In the genomic region with DNA sequence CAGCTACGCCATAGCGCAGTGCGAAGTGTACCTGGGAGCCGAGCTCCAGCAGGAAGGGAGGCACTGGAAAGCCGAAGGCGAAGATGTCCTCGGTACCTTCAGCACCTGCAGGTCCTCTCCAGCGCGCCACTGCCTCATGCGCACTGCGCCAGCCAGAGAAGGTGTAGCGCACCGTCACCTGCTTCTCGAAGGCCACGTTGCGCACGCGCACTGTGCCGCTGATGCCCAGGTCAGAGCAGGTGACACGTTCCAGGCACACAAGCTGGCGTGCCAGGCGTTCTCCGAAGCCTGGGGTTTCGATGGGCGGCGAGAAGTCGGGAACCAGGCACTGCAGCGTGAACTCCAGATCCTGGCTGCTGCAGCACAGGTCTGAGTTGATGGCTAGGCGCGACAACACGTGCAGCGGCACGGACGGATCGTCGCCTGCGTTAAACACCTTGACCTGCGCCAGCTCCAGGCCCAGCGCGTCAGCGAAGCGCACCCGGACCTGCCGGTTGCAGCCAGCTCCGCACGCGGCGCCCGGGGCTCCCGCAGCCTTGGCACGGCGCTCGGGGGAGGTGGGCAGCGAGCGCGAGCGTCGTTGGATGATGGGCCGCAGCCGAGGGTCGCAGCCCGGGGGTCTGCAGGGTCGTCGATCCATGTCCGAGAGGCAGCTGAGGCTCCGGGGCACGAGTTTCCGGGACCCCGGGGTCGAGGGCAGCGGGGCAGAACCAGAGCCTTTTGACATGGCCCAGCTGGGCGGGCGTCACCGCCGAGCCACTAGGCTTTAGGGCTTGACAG, we compare ENCODE assay signal across 8 mouse cellular contexts. TPM values are rescaled to one million over a fixed set of nuclear protein-coding genes. Genes with fewer than 3 reads are reported as not detected.
DNase-seq lines count a peak whose midpoint lies in the region; ATAC-seq and TF ChIP-seq lines count a peak whose summit lies in the region.

No protein-coding gene starts in this region.

- no peak for ATAC-seq in G1E (ENCODE audit: extremely low read depth, insufficient number of reproducible peaks, low FRiP score, poor library complexity, severe bottlenecking)
- no peak for ATAC-seq in embryonic facial prominence, embryonic 13.5 days (ENCODE audit: insufficient number of reproducible peaks, insufficient read depth, low FRiP score, low TSS enrichment, low read depth)
- peak; percentile 15 for ATAC-seq in neural tube, embryonic 14.5 days (ENCODE audit: low read depth)
- no peak for ATAC-seq in megakaryocyte-erythroid progenitor cell, adult 5-6 weeks (replicated peaks; ENCODE audit: low FRiP score, low TSS enrichment, poor library complexity, severe bottlenecking)

- TF ChIP-seq CTCF in G1E (IDR thresholded peaks at IDR 0.05; ENCODE audit: low read depth, low read length): no peak

- peak overlapping the region; percentile 39; the same call in 1 of the 2 replicates for H3K4me3 ChIP-seq in G1E (ENCODE audit: low read depth, low read length)
- peak overlapping the region; percentile 66 for H3K4me3 ChIP-seq in embryonic facial prominence, embryonic 13.5 days
- peak overlapping the region; percentile 62 for H3K4me3 ChIP-seq in neural tube, embryonic 14.5 days (ENCODE audit: low read depth, low read length)

- 0 out of 2 replicates have a peak overlapping the region, but pooled peaks have one; percentile 51 for H3K27ac ChIP-seq in embryonic facial prominence, embryonic 13.5 days
- peak overlapping the region; percentile 81 for H3K27ac ChIP-seq in neural tube, embryonic 14.5 days (ENCODE audit: low read depth, low read length)

- H3K9me3 ChIP-seq in G1E (replicated peaks): peaks cover 76% of the 10 kb centered on the region
- H3K9me3 ChIP-seq in embryonic facial prominence, embryonic 13.5 days: no peaks in the 10 kb centered on the region
- no peaks in the 10 kb centered on the region for H3K9me3 ChIP-seq in neural tube, embryonic 14.5 days (ENCODE audit: control insufficient read depth, low read length)

- H3K4me2 ChIP-seq in embryonic facial prominence, embryonic 13.5 days: peak overlapping the region; percentile 100
- H3K4me2 ChIP-seq in neural tube, embryonic 14.5 days (ENCODE audit: low read depth, low read length): peak overlapping the region; percentile 100

- H3K4me1 ChIP-seq in G1E (ENCODE audit: insufficient read depth, low read depth, low read length): no peaks in the 10 kb centered on the region
- peaks cover 23% of the 10 kb centered on the region for H3K4me1 ChIP-seq in embryonic facial prominence, embryonic 13.5 days
- H3K4me1 ChIP-seq in neural tube, embryonic 14.5 days (ENCODE audit: control insufficient read depth, insufficient read depth, low read length): peaks cover 19% of the 10 kb centered on the region

- DNase-seq in embryo, embryonic 11 days: peak; percentile 44
- DNase-seq in embryo, embryonic 10.5 days (ENCODE audit: low spot score): no peak
- no peak for DNase-seq in G1E (ENCODE audit: low spot score)
- peak; percentile 69 to 70 for DNase-seq in heart, postnatal 10 days
- peak; percentile 53 to 67 for DNase-seq in left cerebral cortex, postnatal 25 days (ENCODE audit: low spot score in 2 of 2)

- 17% methylated on average over 75 of the region's 75 CpGs for WGBS in embryonic facial prominence, embryonic 13.5 days
- WGBS in neural tube, embryonic 14.5 days: 13% methylated on average over 75 of the region's 75 CpGs

- intact Hi-C loops in heart, postnatal 10 days (cut with DNase I): no loop called here
- intact Hi-C loops in left cerebral cortex, postnatal 25 days (cut with DNase I): no loop called here

- H3K27me3 ChIP-seq in G1E (ENCODE audit: insufficient read depth, low read length): no peaks in the 10 kb centered on the region; the same call in 1 of the 2 replicates
- peaks cover 22% of the 10 kb centered on the region for H3K27me3 ChIP-seq in embryonic facial prominence, embryonic 13.5 days
- H3K27me3 ChIP-seq in neural tube, embryonic 14.5 days (ENCODE audit: control insufficient read depth, insufficient read depth, low read length): peaks cover 5% of the 10 kb centered on the region

- peak overlapping the region; percentile 75 for H3K9ac ChIP-seq in embryonic facial prominence, embryonic 13.5 days
- peak overlapping the region; percentile 74 for H3K9ac ChIP-seq in neural tube, embryonic 14.5 days (replicated peaks; ENCODE audit: low read depth, low read length)

- H3K36me3 ChIP-seq in G1E (replicated peaks): no peaks in the 10 kb centered on the region
- H3K36me3 ChIP-seq in embryonic facial prominence, embryonic 13.5 days: peaks cover 6% of the 10 kb centered on the region
- no peaks in the 10 kb centered on the region for H3K36me3 ChIP-seq in neural tube, embryonic 14.5 days (ENCODE audit: control insufficient read depth, insufficient read depth, low read length)

RNA-seq across cellular contexts. Expression of a gene that starts 0.6 kb away (rescaled TPM):
- total RNA-seq in G1E (2014; fragmentation: Nextera tagmentation) (not detected in 2 replicates), G1E (2017) (0.05 TPM in 1 of 2 replicates, not detected in the other)
- polyA plus RNA-seq in G1E (2012): not detected in 2 replicates
- 2.1 and 2.9 TPM in 2 replicates for polyA plus RNA-seq in embryonic facial prominence, embryonic 13.5 days (2015; fragmentation: Nextera tagmentation; extraction: Ambion mirVana)
- total RNA-seq in heart, postnatal 10 days (2021): 10 to 100 TPM; 24.1 to 29.6 TPM
- total RNA-seq in left cerebral cortex, postnatal 25 days (2021): 1 to 10 TPM; 9.8 to 10.0 TPM
- 4.3 and 6.3 TPM in 2 replicates for polyA plus RNA-seq in neural tube, embryonic 14.5 days (2014; fragmentation: Nextera tagmentation; extraction: Ambion mirVana)
- total RNA-seq in megakaryocyte-erythroid progenitor cell, adult 5-6 weeks (2014; fragmentation: Nextera tagmentation): 0.49 TPM in 1 of 2 replicates, not detected in the other
- 0.14 and 1.8 TPM in 2 replicates for total RNA-seq in megakaryocyte-erythroid progenitor cell, adult 5-6 weeks (2017)

RNA-seq across cellular contexts. Expression of a gene that starts 0.7 kb away (rescaled TPM):
- total RNA-seq in G1E (2014; fragmentation: Nextera tagmentation) (not detected in 2 replicates), G1E (2017) (0.05 and 0.06 TPM in 2 replicates)
- 0.01 TPM in 1 of 2 replicates, not detected in the other for polyA plus RNA-seq in G1E (2012)
- 3.1 and 4.0 TPM in 2 replicates for polyA plus RNA-seq in embryonic facial prominence, embryonic 13.5 days (2015; fragmentation: Nextera tagmentation; extraction: Ambion mirVana)
- 10 to 100 TPM; 12.9 to 17.4 TPM for total RNA-seq in heart, postnatal 10 days (2021)
- 10 to 100 TPM; 51.1 to 54.2 TPM for total RNA-seq in left cerebral cortex, postnatal 25 days (2021)
- 14.3 and 14.8 TPM in 2 replicates for polyA plus RNA-seq in neural tube, embryonic 14.5 days (2014; fragmentation: Nextera tagmentation; extraction: Ambion mirVana)
- 0.35 and 0.40 TPM in 2 replicates for total RNA-seq in megakaryocyte-erythroid progenitor cell, adult 5-6 weeks (2014; fragmentation: Nextera tagmentation)
- 0.91 and 1.6 TPM in 2 replicates for total RNA-seq in megakaryocyte-erythroid progenitor cell, adult 5-6 weeks (2017)

RNA-seq across cellular contexts. Expression of a gene that starts 6.2 kb away (rescaled TPM):
- total RNA-seq in G1E (2014; fragmentation: Nextera tagmentation) (not detected in 2 replicates), G1E (2017) (not detected in 2 replicates)
- polyA plus RNA-seq in G1E (2012): not detected in 2 replicates
- 0.06 and 0.10 TPM in 2 replicates for polyA plus RNA-seq in embryonic facial prominence, embryonic 13.5 days (2015; fragmentation: Nextera tagmentation; extraction: Ambion mirVana)
- 1 to 10 TPM; 1.7 to 2.6 TPM for total RNA-seq in heart, postnatal 10 days (2021)
- 1 to 10 TPM; 1.2 to 1.5 TPM for total RNA-seq in left cerebral cortex, postnatal 25 days (2021)
- polyA plus RNA-seq in neural tube, embryonic 14.5 days (2014; fragmentation: Nextera tagmentation; extraction: Ambion mirVana): 0.75 and 0.95 TPM in 2 replicates
- total RNA-seq in megakaryocyte-erythroid progenitor cell, adult 5-6 weeks (2014; fragmentation: Nextera tagmentation): not detected in 2 replicates
- total RNA-seq in megakaryocyte-erythroid progenitor cell, adult 5-6 weeks (2017): not detected in 2 replicates

RNA-seq across cellular contexts. Expression of a gene that starts 16.7 kb away (rescaled TPM):
- total RNA-seq in G1E (2014; fragmentation: Nextera tagmentation) (not detected in 2 replicates), G1E (2017) (not detected in 2 replicates)
- not detected in 2 replicates for polyA plus RNA-seq in G1E (2012)
- polyA plus RNA-seq in embryonic facial prominence, embryonic 13.5 days (2015; fragmentation: Nextera tagmentation; extraction: Ambion mirVana): 0.59 and 1.7 TPM in 2 replicates
- total RNA-seq in heart, postnatal 10 days (2021): under 1 TPM; 0.32 to 0.60 TPM
- total RNA-seq in left cerebral cortex, postnatal 25 days (2021): under 1 TPM in 1 of 2 experiments, not detected in 1; 0.37 TPM
- 0.07 TPM in 1 of 2 replicates, not detected in the other for polyA plus RNA-seq in neural tube, embryonic 14.5 days (2014; fragmentation: Nextera tagmentation; extraction: Ambion mirVana)
- total RNA-seq in megakaryocyte-erythroid progenitor cell, adult 5-6 weeks (2014; fragmentation: Nextera tagmentation): not detected in 2 replicates
- total RNA-seq in megakaryocyte-erythroid progenitor cell, adult 5-6 weeks (2017): not detected in 2 replicates

Comparison
In these comparisons a context has a peak if more than half of its experiments do, and no peak if none do; other contexts are left out.
1. DNase-seq: peak in embryo, embryonic 11 days (single experiment), heart, postnatal 10 days (2 of 2) and left cerebral cortex, postnatal 25 days (2 of 2); none in embryo, embryonic 10.5 days (single experiment) and G1E (single experiment).
2. RNA of a gene that starts 0.7 kb away (total RNA-seq): 51.1 to 54.2 TPM in left cerebral cortex, postnatal 25 days and 12.9 to 17.4 TPM in heart, postnatal 10 days; 0.35 to 1.6 TPM in megakaryocyte-erythroid progenitor cell, adult 5-6 weeks and 0.05 to 0.06 TPM in G1E; every median in the first group is over 4 times any median in the second.
3. Peak in every context shown above with its lines, with median percentiles within 50 percentile points of each other: H3K4me3 ChIP-seq.